Mouse (Mus musculus) liver, embryonic 14.5 days (tissue): Measurements from ENCODE around the gene Zranb2.

Experiments
- CTCF ChIP-seq: IDR thresholded peaks from 2 replicates; pipeline ENCODE4 v1.5.1; 2016; ENCODE audit warnings: antibody characterized with exemption, low read depth, control low read depth
- EP300 ChIP-seq: IDR thresholded peaks from 2 replicates; pipeline ENCODE4 v1.6.1; 2016; ENCODE audit warnings: antibody characterized with exemption, low read depth

GRCm38 (mm10) chr3:157492043-157492442 lies 41.9 kb upstream of the Zranb2 start:
- TF ChIP-seq CTCF = no peak
- no peak for TF ChIP-seq EP300
